Mouse (Mus musculus): ENCODE results near the gene H2afv.
A peak's percentile ranks its signal among the peaks of the same experiment; 100 is the strongest.

The H2afv gene

GRCm38 (mm10) chr11:6388726-6389413 lies 55.4 kb downstream of the H2afv start, which contains the start of gene Zmiz2:
Zmiz2 (plus strand) TSS chr11:6389074.
- DNase-seq: peak; percentile 94 to 96

GRCm38 (mm10) chr11:6388126-6388725 lies 56.0 kb downstream of the H2afv start:
- no peak for DNase-seq

- no peak for DNase-seq
Observed at GRCm38 (mm10) chr11:6380916-6381315, 63.3 kb downstream of the H2afv start.

Data from cerebellum, postnatal 36 days (tissue).